Mouse (Mus musculus) testis, adult 2 months (tissue): ENCODE data around the gene Gm12184.

Source experiments
- CTCF ChIP-seq: fragments of 200-500 bp; IDR thresholded peaks from 2 replicates; pipeline ENCODE4 v1.5.1; 2012; ENCODE audit warnings: low read depth, mild to moderate bottlenecking, inconsistent platforms, low read length, moderate library complexity; ENCODE audit not compliant: control insufficient read depth, insufficient read depth, insufficient replicate concordance
- POLR2A ChIP-seq: fragments of 200-500 bp; IDR thresholded peaks from 2 replicates; pipeline ENCODE4 v1.6.1; 2012; ENCODE audit warnings: low read depth, mild to moderate bottlenecking, inconsistent platforms, low read length, moderate library complexity; ENCODE audit not compliant: control insufficient read depth

DNA sequence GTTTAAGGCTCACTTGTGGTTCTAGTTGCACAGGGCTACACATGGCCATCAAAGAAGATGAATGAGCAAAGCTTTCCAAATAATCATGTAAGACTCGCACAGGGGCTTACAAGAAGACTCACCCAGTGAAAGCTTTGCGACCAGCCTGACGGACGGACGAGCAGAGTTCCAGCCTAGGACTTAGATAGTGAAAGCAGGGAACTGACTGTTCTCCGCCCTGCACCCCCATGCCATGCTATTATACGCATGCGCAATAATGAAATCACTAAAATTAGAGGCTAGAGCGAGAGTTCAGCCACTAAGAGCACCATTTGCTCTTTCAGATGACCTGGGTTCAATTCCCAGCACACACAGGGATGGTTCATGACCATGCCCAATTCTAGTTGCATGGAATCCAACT lies 49.2 kb downstream of the Gm12184 start:
- TF ChIP-seq CTCF = no peak
- TF ChIP-seq POLR2A = no peak
